Mouse (Mus musculus): ENCODE results near the gene Yipf1. TPM values are rescaled to one million over a fixed set of nuclear protein-coding genes. Genes with fewer than 3 reads are reported as not detected.
"Not testable (repeated sequence)": the region's sequence is repeated elsewhere in the genome, so short reads cannot be mapped to it uniquely, and the experiment has no call there.

The Yipf1 gene
- total and polyA plus RNA-seq, 2 experiments from 2014 or later = 69.1 to 72.1 TPM

DNA sequence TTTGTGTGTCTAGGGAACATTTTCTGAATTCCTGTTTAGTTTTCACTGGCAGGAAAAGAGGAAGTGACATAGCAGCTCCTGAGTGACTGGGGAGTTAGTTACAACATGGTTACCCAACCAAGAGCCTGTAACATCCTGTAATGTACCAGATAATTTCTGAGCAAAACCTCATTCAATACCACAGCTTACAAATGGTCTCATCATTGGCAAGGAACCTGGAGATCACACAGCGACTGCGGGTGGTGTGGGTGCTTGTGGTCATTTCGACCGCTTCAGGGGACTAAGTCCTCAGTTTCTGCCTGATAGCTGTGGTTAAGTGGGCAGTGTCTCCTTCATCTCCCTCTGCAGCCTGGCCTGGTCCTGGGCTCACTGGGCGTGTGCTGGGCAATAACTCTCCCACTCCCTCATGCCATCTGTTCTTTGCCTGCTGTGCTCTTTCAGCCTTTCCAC is 50.1 kb downstream of the Yipf1 start:
- no peaks in the 10 kb centered on the region for H3K27me3 ChIP-seq (ENCODE audit: insufficient read depth, low read length)
- H3K9ac ChIP-seq (replicated peaks; ENCODE audit: low read length) = no peak overlapping the region
- no peak overlapping the region for H3K27ac ChIP-seq
- peaks cover 6% of the 10 kb centered on the region; the same call in 1 of the 2 replicates for H3K36me3 ChIP-seq (ENCODE audit: insufficient read depth, low read length)
- H3K9me3 ChIP-seq (ENCODE audit: low read length) = no peaks in the 10 kb centered on the region
- ATAC-seq (no peak), DNase-seq (ENCODE audit: low spot score) (no peak)
- no peaks in the 10 kb centered on the region for H3K4me1 ChIP-seq (ENCODE audit: insufficient read depth, low read length)
- H3K4me2 ChIP-seq (ENCODE audit: low read depth, low read length) = no peak overlapping the region
- TF ChIP-seq CTCF (IDR thresholded peaks at IDR 0.05; ENCODE audit: low read depth) = no peak
- H3K4me3 ChIP-seq (ENCODE audit: low read length) = no peak overlapping the region
- WGBS = 81% methylated on average over 5 of the region's 5 CpGs

GRCm38 (mm10) chr4:107366408-107366807 is 52.2 kb downstream of the Yipf1 start:
- not testable (repeated sequence) for H3K9me3 ChIP-seq (ENCODE audit: low read length); H3K9ac ChIP-seq (replicated peaks; ENCODE audit: low read length); H3K27ac ChIP-seq; H3K36me3 ChIP-seq (ENCODE audit: insufficient read depth, low read length); ATAC-seq; DNase-seq (ENCODE audit: low spot score); H3K4me2 ChIP-seq (ENCODE audit: low read depth, low read length); H3K4me3 ChIP-seq (ENCODE audit: low read length); H3K4me1 ChIP-seq (ENCODE audit: insufficient read depth, low read length); H3K27me3 ChIP-seq (ENCODE audit: insufficient read depth, low read length)

GRCm38 (mm10) chr4:107367567-107368314 is 53.6 kb downstream of the Yipf1 start, which contains the start of gene Ndc1:
TSS of gene Ndc1 (plus strand) at chr4:107367784.
- DNase-seq (ENCODE audit: low spot score) (peak; percentile 93), ATAC-seq (peak; percentile 99)
- H3K27ac ChIP-seq = peak within 1 kb of the TSS; percentile 92
- H3K4me3 ChIP-seq (ENCODE audit: low read length) = peak within 1 kb of the TSS; percentile 71
- H3K4me2 ChIP-seq (ENCODE audit: low read depth, low read length) = peak within 1 kb of the TSS; percentile 63
- no peaks in the 10 kb centered on the region; the same call in 1 of the 2 replicates for H3K36me3 ChIP-seq (ENCODE audit: insufficient read depth, low read length)
- no peaks in the 10 kb centered on the region for H3K9me3 ChIP-seq (ENCODE audit: low read length)
- no peaks in the 10 kb centered on the region for H3K4me1 ChIP-seq (ENCODE audit: insufficient read depth, low read length)
- peak within 1 kb of the TSS; percentile 87 for H3K9ac ChIP-seq (replicated peaks; ENCODE audit: low read length)
- under 1% methylated on average over 51 of the region's 51 CpGs for WGBS
- TF ChIP-seq CTCF (IDR thresholded peaks at IDR 0.05; ENCODE audit: low read depth) = peak; percentile 10; the same call in 1 of the 2 replicates
- no peaks in the 10 kb centered on the region for H3K27me3 ChIP-seq (ENCODE audit: insufficient read depth, low read length)

GRCm38 (mm10) chr4:107372304-107372703 is 58.1 kb downstream of the Yipf1 start:
- peaks cover 12% of the 10 kb centered on the region; the same call in 1 of the 2 replicates for H3K36me3 ChIP-seq (ENCODE audit: insufficient read depth, low read length)
- TF ChIP-seq CTCF (IDR thresholded peaks at IDR 0.05; ENCODE audit: low read depth) = peak; percentile 33
- 65% methylated on average over 2 of the region's 2 CpGs for WGBS

GRCm38 (mm10) chr4:107374677-107375076 is 60.5 kb downstream of the Yipf1 start:
- Histone ChIP-seq H3K4me2 (ENCODE audit: low read depth, low read length) (no peak overlapping the region), H3K9ac (replicated peaks; ENCODE audit: low read length) (no peak overlapping the region), H3K9me3 (ENCODE audit: low read length) (no peaks in the 10 kb centered on the region), H3K27ac (no peak overlapping the region), H3K4me3 (ENCODE audit: low read length) (no peak overlapping the region), H3K27me3 (ENCODE audit: insufficient read depth, low read length) (no peaks in the 10 kb centered on the region), H3K36me3 (ENCODE audit: insufficient read depth, low read length) (peaks cover 12% of the 10 kb centered on the region; the same call in 1 of the 2 replicates), H3K4me1 (ENCODE audit: insufficient read depth, low read length) (no peaks in the 10 kb centered on the region)
- DNase-seq (ENCODE audit: low spot score) (no peak), ATAC-seq (no peak)
- TF ChIP-seq CTCF (IDR thresholded peaks at IDR 0.05; ENCODE audit: low read depth) = no peak
- 86% methylated on average over 4 of the region's 4 CpGs for WGBS

More at GRCm38 (mm10) chr4:107372304-107372703, 58.1 kb downstream of the Yipf1 start:
- DNase-seq (ENCODE audit: low spot score) (peak; percentile 21), ATAC-seq (no peak)
- Histone ChIP-seq H3K27me3 (ENCODE audit: insufficient read depth, low read length) (no peaks in the 10 kb centered on the region), H3K9ac (replicated peaks; ENCODE audit: low read length) (no peak overlapping the region), H3K9me3 (ENCODE audit: low read length) (no peaks in the 10 kb centered on the region), H3K4me2 (ENCODE audit: low read depth, low read length) (no peak overlapping the region), H3K4me3 (ENCODE audit: low read length) (no peak overlapping the region), H3K4me1 (ENCODE audit: insufficient read depth, low read length) (no peaks in the 10 kb centered on the region), H3K27ac (no peak overlapping the region)

DNA sequence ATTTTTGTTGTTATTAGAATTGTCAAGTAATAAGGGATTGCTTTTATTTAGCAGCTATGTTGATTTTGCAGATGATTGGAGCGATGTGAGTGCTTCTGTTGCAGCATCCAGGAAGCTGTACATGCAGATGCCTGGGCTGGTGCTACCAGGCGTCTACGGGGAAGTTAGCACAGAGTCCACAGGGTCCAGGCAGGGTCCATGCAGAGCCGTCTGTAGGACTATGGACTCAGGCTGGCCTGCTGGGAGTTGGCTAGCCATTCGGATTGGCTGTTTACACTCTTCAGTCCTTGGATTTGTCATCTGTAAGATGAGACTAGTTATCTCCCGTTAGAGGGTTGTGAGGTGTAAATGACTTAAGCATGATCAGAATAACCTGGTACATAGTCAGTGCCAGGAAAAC is 64.8 kb downstream of the Yipf1 start:
- no peaks in the 10 kb centered on the region for H3K9me3 ChIP-seq (ENCODE audit: low read length)
- peaks cover 18% of the 10 kb centered on the region for H3K36me3 ChIP-seq (ENCODE audit: insufficient read depth, low read length)
- H3K27ac ChIP-seq = no peak overlapping the region
- ATAC-seq = no peak
- no peak overlapping the region for H3K9ac ChIP-seq (replicated peaks; ENCODE audit: low read length)
- no peaks in the 10 kb centered on the region for H3K4me1 ChIP-seq (ENCODE audit: insufficient read depth, low read length)
- no peak for DNase-seq (ENCODE audit: low spot score)
- WGBS = 87% methylated on average over 6 of the region's 6 CpGs
- no peak overlapping the region for H3K4me3 ChIP-seq (ENCODE audit: low read length)
- no peaks in the 10 kb centered on the region for H3K27me3 ChIP-seq (ENCODE audit: insufficient read depth, low read length)
- H3K4me2 ChIP-seq (ENCODE audit: low read depth, low read length) = no peak overlapping the region
- no peak for TF ChIP-seq CTCF (IDR thresholded peaks at IDR 0.05; ENCODE audit: low read depth)

DNA sequence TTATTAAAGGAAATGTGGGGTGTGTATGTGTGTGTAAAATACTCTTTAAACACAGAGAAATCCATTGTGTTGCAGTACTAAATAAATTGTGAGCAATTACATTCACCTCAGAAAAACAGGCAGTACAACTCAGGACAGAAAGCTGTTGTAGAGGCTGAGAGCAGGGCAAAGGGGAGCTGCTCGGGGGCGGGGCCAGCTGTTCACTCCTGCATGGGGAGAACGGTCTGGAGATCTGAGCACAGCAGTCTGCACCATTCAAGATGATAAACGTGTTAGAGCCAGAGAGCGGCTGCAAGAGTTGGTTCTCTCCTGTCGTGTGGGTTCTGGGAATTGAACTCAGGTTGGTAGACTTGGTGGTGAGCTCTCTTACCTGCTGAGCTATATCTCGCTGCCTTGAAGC is 66.7 kb downstream of the Yipf1 start:
- DNase-seq (ENCODE audit: low spot score) (no peak), ATAC-seq (no peak)
- TF ChIP-seq CTCF (IDR thresholded peaks at IDR 0.05; ENCODE audit: low read depth) = no peak
- WGBS = 78% methylated on average over 7 of the region's 7 CpGs
- Histone ChIP-seq H3K27me3 (ENCODE audit: insufficient read depth, low read length) (no peaks in the 10 kb centered on the region), H3K4me3 (ENCODE audit: low read length) (no peak overlapping the region), H3K9ac (replicated peaks; ENCODE audit: low read length) (no peak overlapping the region), H3K4me1 (ENCODE audit: insufficient read depth, low read length) (no peaks in the 10 kb centered on the region), H3K4me2 (ENCODE audit: low read depth, low read length) (no peak overlapping the region), H3K27ac (no peak overlapping the region), H3K9me3 (ENCODE audit: low read length) (no peaks in the 10 kb centered on the region), H3K36me3 (ENCODE audit: insufficient read depth, low read length) (peaks cover 6% of the 10 kb centered on the region)
